Mouse (Mus musculus) retina, embryonic 14.5 days (tissue): ENCODE measurements at regions not wholly inside any gene's neighbourhood (a gene's known extent, or its start where the extent isn't known, plus 50 kb on each side); places are given as distances from the start of the nearest gene placed in this dataset.

Source experiments
- DNase-seq: peaks from one replicate; pipeline ENCODE4 v3.0.0-alpha.2; 2015; ENCODE audit warnings: low spot score

- DNase-seq = no peak
Measured at GRCm38 (mm10) chr3:149220958-149221357, 230.6 kb upstream of the Adgrl2 start.

- DNase-seq = peak; percentile 35
Measured at GRCm38 (mm10) chr3:149220304-149220951, 230.1 kb upstream of the Adgrl2 start.

GRCm38 (mm10) chr3:149219381-149220303, 229.3 kb upstream of the Adgrl2 start:
- DNase-seq = no peak

- DNase-seq = no peak
Measured at GRCm38 (mm10) chr3:149217916-149218803, 227.8 kb upstream of the Adgrl2 start.

- no peak for DNase-seq
Measured at GRCm38 (mm10) chr3:149216759-149217400, 226.5 kb upstream of the Adgrl2 start.

- DNase-seq = no peak
Measured at GRCm38 (mm10) chr3:149215691-149216090, 225.3 kb upstream of the Adgrl2 start.

GRCm38 (mm10) chr3:149211909-149212308, 221.6 kb upstream of the Adgrl2 start:
- no peak for DNase-seq

GRCm38 (mm10) chr3:149209260-149209659, 218.9 kb upstream of the Adgrl2 start:
- no peak for DNase-seq

- no peak for DNase-seq
Measured at GRCm38 (mm10) chr3:149203451-149203850, 213.1 kb upstream of the Adgrl2 start.

- no peak for DNase-seq
Measured at GRCm38 (mm10) chr3:149196477-149197185, 206.3 kb upstream of the Adgrl2 start.

- DNase-seq = no peak
Measured at GRCm38 (mm10) chr3:149190856-149191576, 200.7 kb upstream of the Adgrl2 start.

- DNase-seq = no peak
Measured at GRCm38 (mm10) chr3:149184136-149184551, 193.8 kb upstream of the Adgrl2 start.

GRCm38 (mm10) chr3:149182095-149182494, 191.7 kb upstream of the Adgrl2 start:
- DNase-seq = no peak

GRCm38 (mm10) chr3:149180129-149180528, 189.8 kb upstream of the Adgrl2 start:
- DNase-seq = no peak

GRCm38 (mm10) chr3:149179486-149180116, 189.2 kb upstream of the Adgrl2 start:
- DNase-seq = no peak

- no peak for DNase-seq
Measured at GRCm38 (mm10) chr3:149178891-149179290, 188.5 kb upstream of the Adgrl2 start.

GRCm38 (mm10) chr3:149174689-149175390, 184.5 kb upstream of the Adgrl2 start:
- no peak for DNase-seq

GRCm38 (mm10) chr3:149173537-149173936, 183.2 kb upstream of the Adgrl2 start:
- DNase-seq = no peak

GRCm38 (mm10) chr3:149171766-149172165, 181.4 kb upstream of the Adgrl2 start:
- no peak for DNase-seq
